Mouse (Mus musculus) urinary bladder, adult 18-20 months (tissue): ENCODE data around the gene 5530401A14Rik.

Source experiments
- DNase-seq, 2 experiments: peaks; one replicate each; pipeline ENCODE4 v3.0.0; 2022; ENCODE audit warnings: low spot score in 2 of 2, mixed read lengths in 2 of 2

Gene 5530401A14Rik

DNA sequence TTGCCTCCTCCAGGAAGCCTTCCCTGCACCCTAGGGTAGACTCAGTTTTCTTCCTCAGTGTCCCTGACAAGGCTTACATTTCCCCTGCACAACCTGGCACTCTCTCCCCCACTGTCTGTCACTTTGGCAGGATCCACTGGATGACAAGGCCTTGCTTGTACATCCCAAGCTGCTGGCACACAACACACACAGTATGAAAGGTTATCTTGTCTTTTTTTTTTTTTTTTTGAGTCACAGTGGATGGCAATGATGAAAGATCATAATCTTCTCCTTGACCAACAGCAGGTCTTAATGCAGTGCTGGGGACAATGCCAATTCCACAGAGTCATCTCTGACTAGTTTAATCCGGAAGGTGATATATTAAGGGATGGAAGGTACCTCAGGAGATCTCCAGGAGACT is 77.0 kb downstream of the 5530401A14Rik start:
- no peak for DNase-seq

DNA sequence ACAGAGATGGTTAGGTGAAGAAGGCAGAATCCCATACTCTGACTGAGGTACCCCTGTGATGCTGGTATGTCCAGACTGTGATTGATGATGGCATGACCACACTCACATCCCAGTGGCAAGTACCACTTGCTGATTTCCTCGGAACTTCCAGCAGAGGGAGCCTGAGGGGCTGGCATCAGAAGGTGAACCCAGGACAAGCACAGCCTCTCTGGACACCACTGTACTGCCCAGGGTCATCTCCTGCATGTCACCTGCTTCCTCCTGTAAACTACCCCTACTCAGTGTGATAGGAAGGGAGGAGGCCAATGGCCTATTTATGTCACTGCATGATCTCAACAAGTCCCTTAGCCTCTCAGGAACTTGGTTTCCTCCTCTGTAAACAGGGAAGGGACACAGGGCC is 80.5 kb downstream of the 5530401A14Rik start:
- DNase-seq, result no peak

DNA sequence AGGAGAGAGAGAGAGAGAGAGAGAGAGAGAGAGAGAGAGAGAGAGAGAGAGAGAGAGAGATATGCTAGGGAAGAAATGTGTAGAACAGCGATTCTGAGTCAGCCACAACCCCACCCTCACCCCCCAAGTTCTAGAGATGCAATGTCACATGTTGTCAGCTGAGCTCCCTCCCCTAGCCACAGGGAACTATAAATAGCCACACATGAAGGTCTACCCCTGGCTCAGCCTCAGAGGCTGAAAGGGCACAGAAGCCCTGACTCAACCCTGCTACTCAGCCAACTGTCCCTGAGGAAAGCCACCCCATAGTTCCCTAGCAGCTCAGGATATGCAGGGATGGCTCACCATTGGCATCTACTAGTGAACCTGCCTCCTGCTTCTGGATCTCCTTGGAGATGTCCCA is 81.7 kb downstream of the 5530401A14Rik start:
- no peak for DNase-seq
